Mouse (Mus musculus) lung, postnatal 0 days (tissue): ENCODE data around the gene Il20.

Experiments used
- CTCF ChIP-seq: IDR thresholded peaks from 2 replicates; pipeline ENCODE4 v1.5.1; 2016; ENCODE audit warnings: antibody characterized with exemption, mild to moderate bottlenecking
- EP300 ChIP-seq: IDR thresholded peaks from 2 replicates; pipeline ENCODE4 v1.6.1; 2016; ENCODE audit warnings: antibody characterized with exemption, mild to moderate bottlenecking, control low read depth

- no peak for TF ChIP-seq EP300
- no peak for TF ChIP-seq CTCF
Observed at GRCm38 (mm10) chr1:130879927-130880326, 31.3 kb downstream of the Il20 start.
